Mouse (Mus musculus): ENCODE measurements around the gene Btbd35f20.
"Not testable (repeated sequence)": the region's sequence is repeated elsewhere in the genome, so short reads cannot be mapped to it uniquely, and the experiment has no call there.

Gene Btbd35f20

GRCm38 (mm10) chrX:4291145-4291544 is at the start of gene Btbd35f20:
Gene Btbd35f20 (minus strand): TSS chrX:4291245.
- not testable (repeated sequence) for DNase-seq

All from B cell, adult 2 months (primary cell).